Mouse (Mus musculus) layer of hippocampus, postnatal 25 days (tissue): ENCODE data around the gene Siah2. TPM values are rescaled to one million over a fixed set of nuclear protein-coding genes. Genes with fewer than 3 reads are reported as not detected.

ENCODE experiments used
- DNase-seq, 2 experiments: peaks; one replicate each; pipeline ENCODE4 v3.0.0; 2022; ENCODE audit warnings: mixed read lengths in 2 of 2, low spot score in 1 of 2; ENCODE audit errors: extremely low spot score in 1 of 2
- total RNA-seq, 2 experiments: library from RNA; stranded (reverse); gene quantifications; 2 replicates each; pipeline ENCODE4 v1.2.3; 2021

Gene Siah2
- total RNA-seq, 2 experiments from 2014 or later = 16.9 to 19.0 TPM

DNA sequence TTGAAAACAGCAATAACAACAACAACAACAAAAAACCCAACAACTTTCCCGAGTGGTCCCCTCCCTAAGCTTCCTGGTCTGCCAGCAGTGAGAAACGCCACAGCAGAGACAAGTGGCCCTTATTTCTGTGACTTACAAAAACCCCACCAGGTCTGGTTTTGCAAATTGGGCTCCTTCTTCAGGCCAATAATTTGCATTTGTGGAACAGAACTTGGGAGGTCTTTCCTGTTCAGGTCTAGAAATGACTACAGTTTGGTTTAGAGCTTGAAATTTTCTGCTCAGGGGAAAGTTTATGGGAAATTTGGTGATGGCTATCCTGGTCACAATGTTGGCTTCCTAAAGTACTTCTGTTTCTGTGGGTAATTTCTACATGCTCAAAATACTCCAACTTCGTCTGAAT lies 4.6 kb upstream of the Siah2 start:
- DNase-seq = no peak

DNA sequence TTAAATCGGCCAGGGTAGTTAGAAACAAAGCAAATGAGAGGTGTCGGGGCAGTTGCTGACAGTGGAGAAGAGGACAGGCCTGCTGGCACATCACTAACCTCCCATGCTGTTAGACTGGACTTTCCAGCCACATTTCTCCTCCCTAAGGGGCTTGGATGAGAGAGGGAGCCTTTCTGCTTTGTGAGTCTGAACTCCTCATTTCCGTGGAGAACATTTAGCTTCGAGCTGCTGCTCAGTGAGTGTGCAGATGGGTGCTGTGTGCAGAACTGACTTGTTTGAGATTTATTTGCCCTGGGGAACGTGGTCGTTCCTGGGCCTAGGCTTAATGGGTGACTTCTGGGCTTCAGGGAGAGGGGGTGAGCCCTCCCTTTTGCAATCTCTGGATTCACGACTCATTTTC lies 3.3 kb upstream of the Siah2 start:
- no peak for DNase-seq

DNA sequence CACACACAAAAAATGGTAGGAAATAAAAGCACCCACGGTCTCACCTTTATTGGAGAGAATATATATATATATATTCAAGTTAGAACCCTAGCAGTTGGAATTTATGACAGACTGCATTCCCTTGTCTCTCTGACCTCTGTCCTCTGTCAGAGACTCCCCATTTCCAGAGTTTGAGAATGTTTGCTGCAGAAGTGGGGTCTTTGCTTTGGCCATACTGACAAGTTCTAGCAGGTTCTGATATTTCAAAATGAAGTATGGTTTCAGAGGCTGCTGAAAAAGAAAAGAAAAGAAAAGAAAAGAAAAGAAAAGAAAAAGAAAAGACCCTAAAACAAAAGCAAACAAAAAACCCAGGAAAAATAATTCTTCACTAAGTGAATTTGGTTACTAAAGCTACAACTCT lies 2.8 kb upstream of the Siah2 start:
- no peak for DNase-seq

DNA sequence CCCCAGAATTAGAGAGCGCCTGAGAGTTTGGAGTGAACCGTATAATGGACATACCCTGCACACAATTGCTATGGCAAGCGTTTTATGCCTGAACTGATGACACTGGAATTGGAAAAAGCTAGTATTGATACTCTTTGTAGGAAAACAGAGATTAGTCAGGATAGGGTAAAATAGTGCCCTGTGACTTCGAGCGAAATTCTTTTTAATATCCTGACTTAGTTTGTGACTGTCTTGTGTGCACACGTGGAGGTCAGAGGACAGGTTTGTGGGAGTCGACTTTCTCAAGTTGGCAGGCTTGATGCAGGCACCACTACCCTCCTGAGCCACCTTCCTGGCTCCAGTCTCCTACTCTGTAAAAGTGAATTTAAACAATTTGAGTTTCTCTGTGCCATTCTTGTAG lies 1.1 kb upstream of the Siah2 start:
- DNase-seq = no peak

DNA sequence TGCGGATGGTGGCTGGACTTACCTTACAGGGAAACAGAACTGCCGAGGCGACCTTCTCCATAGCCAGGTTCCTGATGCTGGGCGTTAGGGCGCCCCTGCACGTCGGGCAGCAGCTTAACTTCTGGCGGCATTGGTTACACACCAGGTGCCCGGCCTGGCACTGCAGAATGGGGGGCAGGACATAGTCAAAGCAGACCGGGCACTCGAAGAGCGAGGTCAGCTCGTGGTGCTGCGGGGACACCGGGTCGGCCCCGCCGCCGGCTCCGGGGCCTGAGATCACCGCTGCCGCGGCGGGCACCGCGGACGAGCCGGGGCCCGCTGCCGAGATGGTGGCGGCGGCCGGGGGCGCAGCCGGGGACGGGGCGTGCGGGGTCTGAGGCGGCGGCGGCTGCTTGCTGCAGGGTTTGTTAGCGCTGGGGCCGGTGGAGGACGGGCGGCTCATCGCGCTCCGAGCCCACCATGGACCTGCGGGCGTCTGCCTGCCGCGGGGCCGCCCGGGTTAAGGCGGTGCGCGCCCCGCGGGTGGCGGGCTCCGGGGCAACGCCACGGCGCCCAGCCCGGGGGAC lies 743 bp downstream of the Siah2 start:
- peak in 1 of 2 experiments; percentile 28 for DNase-seq

DNA sequence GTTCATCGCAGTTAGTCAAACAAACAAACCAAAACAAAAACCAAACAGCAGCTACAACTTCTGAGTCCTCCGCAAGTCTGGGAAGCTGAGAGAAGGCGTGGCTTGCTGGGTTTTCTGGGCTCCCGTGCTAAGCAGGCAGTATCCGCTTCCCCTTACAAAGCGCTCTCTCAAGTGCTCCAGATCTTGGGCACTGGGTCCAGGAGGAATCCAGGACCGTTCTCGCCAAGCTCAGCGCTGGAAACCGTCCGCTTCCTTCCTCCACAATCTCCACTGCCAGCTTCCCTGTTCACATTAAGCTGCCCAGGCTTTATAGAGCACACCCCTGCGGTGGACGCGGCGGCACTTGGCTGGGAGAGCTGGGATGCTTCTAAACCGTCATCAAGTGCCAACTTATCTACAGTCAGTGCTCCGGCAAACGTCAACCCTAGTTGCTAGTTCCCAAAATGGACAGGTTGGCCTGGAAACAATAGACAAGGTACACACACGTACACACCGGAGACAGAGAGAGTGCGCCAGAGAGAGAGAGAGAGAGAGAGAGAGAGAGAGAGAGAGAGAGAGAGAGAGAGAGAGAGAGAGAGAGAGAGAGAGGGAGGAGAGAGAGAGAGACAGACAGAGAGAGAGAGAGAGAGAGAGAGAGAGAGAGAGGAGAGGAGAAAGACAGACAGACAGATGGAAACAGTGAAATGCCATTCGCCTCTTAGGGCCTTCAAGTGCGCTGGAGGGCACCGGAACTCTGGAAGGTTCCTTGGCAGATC lies 1.4 kb downstream of the Siah2 start:
- peak; percentile 45 to 46 for DNase-seq

DNA sequence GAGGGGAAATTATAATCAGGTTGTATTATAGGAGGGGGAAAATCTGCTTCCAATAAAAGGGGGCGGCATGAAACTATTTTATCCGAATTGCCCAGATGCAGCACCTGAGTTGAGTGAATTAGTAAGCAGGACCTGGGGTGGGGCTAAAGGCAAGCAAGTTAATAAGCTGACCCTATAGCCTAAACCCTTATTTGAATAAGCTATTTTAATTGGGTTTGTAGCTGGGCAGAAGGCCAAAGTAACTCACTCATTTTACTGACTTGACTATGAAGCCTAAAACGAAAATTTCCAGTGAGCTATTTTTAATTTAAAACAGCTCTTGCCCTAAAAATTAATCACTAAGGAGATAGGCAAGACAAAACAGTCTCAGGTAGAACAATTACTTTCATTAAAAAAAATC lies 2.5 kb downstream of the Siah2 start:
- DNase-seq = no peak

DNA sequence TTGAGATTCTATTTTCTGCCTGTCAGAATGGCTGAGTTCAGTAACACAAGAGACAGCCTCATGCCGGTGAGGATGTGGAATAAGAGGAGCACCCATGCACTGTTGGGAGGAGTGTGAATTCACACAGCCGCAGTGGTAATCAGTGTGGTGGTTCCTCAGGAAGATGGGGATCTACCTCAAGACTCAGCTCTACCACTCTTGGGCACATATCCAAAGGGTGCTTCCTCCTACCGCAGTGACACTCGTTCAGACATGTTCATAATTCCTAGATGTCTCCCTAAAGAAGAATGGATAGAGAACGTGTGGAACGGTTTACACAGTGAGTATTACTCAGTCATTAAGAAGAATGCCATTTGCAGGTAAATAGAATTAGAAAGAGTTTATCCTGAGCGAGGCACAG lies 3.1 kb downstream of the Siah2 start:
- no peak for DNase-seq

DNA sequence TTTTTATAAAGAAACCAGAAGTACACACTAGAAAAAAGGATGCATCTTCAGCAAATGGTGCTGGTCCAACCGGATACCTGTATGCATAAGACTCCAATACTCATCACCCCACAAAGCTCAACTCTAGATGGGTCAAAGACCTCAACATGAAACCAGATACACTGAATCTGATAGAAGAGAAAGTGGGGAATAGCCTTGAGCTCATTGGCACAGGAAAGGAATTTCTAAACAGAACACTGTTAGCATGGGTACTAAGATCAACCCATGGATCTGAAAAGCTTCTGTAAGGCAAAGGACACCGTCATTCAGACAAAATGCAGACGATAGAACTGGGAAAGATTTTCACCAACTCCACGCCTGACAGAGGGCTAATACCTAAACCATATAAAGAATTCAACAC lies 3.6 kb downstream of the Siah2 start:
- no peak for DNase-seq

DNA sequence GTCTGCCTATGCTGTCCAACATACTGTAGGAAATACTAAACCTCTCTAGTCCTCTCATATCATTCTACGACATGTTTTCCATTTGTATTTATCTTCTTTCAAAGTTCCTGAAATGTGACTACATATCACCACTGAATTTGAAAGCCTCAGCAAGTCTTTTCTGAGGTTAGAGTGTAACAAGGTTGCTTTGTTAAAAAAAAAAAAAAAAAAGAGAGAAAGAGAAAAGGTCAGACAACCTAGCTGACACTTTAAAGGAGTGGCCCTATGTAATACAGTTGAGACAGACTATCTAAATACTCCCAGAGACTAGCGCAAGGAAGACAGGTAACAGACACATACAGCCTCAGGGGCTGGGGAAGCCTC lies 5.3 kb downstream of the Siah2 start:
- no peak for DNase-seq

DNA sequence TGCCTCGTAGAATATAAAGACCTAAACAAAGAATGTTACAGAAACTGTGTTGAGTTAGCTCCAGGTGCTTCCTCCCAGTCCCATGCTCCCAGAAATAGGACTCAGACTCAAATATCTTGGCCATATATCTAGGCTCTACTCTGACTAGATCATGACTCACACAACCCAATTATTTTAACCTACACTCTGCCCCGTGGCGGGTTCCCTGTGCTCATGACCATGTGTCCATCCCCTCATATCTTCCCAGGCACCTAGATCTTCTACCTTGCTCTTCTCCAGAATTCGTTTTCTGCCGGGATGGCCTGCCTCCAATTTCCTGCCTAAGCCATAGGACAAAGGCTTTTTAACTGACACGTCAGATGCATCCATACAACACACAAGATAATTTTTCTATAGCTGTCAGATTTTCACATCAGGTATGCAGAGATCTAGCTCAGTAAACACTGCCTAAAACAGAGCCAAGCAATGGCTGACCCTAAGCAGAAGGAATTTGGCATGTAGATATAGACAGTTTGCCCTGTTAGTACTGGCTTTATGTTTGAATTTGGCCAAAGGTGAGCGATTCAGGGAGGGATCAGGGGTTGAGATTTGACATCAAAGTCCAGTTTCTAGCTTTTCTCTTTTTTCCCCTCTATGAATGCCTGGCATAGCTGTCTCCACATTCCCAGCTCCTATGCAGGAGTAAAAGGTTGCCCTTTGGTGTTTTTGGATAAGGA lies 5.8 kb downstream of the Siah2 start:
- DNase-seq = no peak

DNA sequence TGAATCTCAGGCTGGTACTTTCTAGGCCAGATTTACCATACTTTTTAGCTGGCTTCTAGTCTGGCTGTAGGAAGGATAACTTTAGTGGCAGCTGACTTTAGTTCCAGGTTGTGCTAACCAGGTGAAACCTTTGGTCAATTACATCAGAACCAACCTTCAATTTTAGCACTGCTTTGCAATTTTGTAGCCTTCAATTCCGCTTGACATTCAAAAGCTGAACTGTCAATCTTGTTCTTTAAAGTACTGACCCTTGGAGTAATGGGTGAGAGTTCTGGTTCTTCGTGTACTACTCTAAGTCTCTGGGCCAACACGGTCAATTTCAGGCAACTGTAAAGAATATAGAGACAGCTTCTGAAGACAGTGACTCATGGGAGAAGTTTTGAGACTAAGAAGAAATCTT lies 6.8 kb downstream of the Siah2 start:
- no peak for DNase-seq

DNA sequence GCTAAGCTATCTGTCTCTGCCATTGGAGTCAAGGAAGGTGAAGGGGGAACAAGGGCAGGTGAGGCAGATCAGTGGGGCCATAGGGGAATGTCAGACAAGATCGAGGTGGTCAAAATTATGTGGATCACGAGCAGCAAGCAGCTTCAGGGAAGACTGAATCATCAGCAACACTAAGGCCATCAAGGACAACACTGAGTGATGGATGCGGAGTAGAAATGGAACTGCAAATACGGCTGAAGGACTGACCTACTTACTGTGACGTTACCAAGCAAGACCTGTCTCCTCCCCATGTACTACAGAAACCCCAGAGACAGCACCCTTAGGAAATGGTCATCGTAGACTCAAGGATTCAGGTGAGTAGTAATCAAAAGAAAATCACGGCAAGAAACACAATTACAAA lies 8.9 kb downstream of the Siah2 start:
- no peak for DNase-seq

DNA sequence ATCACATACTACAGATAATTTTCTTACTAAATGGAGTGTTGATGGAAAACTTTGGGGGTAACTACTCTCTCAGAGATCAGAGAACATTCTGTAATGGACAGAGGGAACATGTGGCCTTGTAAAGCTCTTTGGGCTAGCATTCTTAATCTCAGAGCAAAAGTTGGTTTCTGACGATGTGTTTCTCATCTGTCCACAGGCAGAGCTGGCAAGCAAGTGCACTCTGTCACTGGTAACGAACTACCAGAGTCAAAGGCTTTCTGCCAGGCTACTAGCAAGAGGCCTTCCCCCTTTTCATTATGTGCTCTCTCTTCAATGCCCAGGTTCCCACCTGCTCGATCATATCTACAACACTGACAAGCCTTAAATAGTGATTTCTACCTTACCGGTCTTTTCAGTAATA lies 9.9 kb downstream of the Siah2 start:
- DNase-seq = no peak

DNA sequence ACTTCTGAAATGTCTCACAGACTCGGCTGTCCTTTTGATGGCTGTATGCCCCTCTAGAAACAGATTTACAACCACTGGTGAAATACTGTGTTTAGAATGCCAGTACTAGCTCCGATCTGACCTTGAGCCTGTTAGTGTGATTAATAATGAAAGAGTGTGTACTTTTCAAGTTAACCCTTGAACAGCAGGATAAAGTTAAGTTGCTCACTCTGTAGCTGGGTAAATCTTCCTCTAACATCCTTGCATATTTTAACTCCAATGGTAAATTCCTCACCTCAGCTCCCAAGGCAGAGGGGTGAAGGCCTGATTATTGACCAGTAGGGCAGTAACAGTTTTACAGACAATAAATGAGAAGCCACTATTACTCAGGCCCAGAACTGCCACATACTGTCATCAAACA lies 10.4 kb downstream of the Siah2 start:
- no peak for DNase-seq

DNA sequence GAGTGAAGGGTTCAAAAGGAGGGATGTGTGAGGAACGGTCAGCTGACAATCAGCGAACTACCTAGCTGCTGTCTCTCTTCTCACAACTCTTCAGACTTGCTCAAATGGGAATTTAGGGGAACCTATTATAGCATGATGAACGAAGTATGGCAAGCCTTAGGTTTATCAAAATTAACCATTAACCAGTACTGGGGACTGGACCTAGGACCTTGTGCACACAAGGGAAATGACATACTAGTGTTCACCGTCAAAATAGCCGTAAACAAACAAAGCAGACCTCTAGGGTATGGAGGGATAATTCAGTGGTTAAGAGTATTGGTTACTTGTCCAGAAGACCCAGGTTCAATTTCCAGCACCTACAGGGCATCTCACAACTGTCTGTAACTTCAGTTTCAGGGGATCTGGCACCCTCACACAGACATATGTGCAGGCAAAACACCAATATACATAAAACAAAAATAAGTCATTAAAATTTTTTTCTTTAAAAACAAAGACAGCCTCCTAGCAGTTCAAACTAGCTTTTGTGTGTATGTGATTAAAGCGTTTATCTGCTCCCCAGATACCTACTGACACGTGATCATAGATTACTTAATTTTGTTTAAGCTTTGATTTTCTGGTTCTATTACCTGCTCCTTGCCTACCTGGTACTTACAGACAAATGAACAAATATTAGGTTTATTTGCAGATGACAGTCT lies 11.1 kb downstream of the Siah2 start:
- no peak for DNase-seq

DNA sequence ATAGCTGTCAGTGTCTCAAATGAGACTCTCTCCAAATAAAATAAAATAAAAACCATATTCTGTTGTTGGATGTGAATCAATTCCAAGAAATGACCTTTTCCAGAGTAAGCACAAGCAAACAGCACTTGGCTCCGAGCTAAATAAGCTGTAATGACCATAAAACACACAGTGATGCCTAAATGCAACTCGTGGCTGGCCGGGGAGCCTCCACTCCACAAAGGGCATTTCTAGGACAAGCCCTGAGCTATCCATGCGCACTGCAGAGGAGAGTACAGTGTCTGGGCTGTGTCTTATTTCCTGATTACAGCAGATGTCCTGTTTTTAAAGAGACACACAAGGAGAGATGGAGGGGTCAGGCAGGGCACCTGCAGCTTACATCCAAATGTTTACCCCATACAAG lies 12.2 kb downstream of the Siah2 start:
- no peak for DNase-seq

DNA sequence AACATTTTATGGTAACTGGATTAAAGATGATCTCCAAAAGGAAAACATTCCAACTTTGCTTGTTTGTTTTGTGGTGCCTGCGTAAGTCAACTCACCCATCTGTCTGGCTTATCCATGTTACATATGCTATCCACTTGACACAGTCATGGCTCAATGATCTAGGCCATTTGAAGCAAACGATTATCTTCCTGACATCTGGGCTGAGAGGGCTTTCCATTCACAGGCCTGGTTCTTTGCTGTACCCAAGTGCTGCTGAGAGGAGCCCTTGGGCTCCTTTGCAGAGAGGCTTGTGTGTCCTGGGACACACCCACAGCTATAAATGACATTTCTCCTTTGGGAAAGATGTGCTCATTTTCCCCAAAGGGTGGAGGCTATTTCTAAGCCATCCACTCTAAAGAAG lies 13.3 kb downstream of the Siah2 start:
- DNase-seq = no peak

DNA sequence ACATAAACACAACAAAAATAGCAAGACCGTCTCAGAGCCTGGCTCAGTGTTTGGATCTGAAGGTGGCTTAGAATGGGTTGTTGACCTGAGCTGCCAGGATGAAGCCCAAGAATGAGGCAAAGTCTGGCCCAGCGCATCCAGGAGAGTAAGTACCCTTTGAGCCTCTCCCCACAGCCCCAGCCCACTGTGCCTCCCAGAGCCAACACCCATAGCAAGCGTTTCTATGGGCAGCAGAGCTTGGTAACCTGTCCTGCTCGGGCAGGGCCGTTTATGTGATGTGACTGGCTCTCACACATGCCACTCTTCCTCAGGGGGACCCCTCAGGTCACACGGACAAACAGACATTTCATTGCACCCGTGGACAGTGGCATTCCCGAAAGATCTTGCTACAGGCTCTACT lies 13.8 kb downstream of the Siah2 start:
- DNase-seq = no peak

DNA sequence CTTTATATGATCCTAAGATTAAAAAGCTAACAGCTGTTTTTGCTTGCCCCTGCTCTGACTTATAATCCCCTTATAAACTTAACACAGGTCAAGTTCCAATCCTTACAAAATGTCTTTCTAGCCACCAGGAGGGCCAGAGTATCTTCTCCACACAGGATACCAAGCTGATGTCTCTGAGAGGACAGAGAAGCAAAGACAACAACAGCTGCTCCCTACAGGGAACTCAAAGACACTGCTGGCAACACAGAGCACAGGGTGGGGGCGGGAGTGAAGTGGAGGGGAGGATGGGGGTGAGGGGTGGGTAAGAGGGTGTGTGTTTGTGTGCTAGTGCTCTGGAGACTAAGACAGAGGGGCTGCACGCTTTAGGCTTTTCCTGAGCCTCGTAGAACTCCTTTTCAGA lies 14.6 kb downstream of the Siah2 start:
- no peak for DNase-seq

DNA sequence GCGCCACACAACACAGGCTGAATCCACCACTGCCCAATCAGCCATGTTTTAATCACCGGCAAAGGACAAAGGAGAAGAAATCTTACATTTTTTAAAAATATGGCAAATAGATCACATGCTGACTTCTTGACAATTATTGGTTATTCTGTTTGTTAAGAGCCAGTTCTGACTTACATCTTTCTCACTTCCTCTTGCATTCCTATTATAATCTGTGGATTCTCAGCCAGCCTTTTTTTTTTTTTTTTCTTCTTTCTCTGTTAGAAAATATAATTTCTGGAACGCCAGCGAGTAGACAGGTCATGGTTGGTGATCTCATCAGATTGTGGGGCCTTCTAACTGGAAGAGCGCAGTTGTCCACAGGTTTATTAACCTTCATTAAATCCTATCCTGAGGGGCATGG lies 18.9 kb downstream of the Siah2 start:
- DNase-seq = no peak
